Mouse (Mus musculus): Measurements from ENCODE around the gene Oas2. TPM values are rescaled to one million over a fixed set of nuclear protein-coding genes. Genes with fewer than 3 reads are reported as not detected.

The Oas2 gene
- 0.16 and 0.26 TPM in 2 replicates for polyA plus RNA-seq (2021; fragmentation: Nextera tagmentation)
- long read RNA-seq, experiment 1, result 0 reads
- long read RNA-seq, experiment 2, partial matches to known transcripts, result 0 of 2 reads
- long read RNA-seq, experiment 2, other reads (novel, unspliced or antisense), result 2 of 2 reads

DNA sequence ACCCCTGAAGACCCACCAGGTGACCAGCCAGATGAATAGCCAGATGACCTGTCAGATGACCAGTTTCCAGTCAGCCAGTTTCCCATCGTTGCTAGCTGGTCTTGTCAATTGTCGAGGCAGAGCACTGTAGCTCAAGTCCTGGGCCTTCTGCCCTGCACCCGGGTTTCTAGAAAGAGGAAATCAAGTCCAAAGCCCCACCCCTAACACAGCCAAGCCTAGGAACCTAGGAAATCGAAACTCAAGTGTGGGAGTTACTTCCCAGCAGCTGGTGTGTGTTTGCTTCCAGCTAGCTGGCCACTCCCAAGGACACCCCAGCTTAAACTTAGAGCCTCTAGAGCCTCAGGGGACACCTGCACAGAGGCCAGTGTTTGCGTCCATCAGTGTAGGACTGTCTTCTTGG, at the start of gene Oas2:
Gene Oas2 (minus strand): TSS at position 166 of the 400 bp plus-strand sequence.

DNA sequence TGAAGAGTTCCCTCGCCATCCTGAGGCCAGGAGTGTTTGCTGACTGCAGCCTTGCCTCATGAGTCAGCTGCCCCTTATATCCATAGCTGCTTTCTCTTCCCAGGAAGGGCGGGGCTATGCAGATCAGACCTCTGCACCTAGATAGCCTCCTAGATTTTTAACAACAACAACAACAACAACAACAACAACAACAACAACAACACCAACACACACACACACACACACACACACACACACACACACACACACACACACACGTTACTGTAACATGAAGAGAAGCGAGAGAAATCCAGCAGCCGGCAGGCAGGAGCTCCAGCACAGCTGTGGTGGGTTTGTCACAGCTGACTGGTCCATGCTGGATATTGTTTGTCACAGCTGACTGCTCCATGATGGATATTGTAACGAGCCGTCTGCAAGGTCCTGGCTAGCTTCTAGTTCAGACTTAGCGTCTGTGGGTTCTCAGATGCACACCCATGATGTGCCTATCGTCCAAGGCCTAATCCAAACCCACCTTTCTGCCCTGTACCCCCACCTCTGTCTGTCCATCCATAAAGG, 45.9 kb upstream of the Oas2 start, which contains the start of gene Oas1e:
Gene Oas1e (minus strand): TSS at position 51 of the 555 bp plus-strand sequence.

DNA sequence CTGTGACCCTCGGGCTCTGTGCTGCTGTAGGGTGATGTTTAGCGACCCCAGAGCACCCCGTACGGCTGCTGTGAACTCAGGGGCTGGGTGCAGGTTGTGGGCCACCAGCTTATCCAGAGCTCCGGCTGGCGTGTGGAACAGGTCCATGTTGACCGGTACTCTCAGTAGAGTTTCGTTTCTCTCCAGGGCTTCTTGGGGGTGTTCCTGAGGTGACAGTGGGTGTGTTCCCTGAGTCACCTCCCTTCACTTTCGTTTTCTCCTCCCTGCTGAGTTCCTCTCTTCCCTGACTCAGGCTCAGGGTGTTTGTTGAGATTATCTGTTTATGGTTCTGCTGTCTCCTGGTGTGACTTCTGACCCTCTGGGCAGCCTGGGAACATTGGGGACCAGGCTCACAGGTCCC, 27.8 kb upstream of the Oas2 start, which contains the start of gene Oas3:
Gene Oas3 (minus strand): TSS at position 184 of the 400 bp plus-strand sequence.

GRCm38 (mm10) chr5:120711827-120712226, 37.8 kb downstream of the Oas2 start, which contains the start of gene Dtx1:
Gene Dtx1, minus strand, starts transcription at chr5:120711927.

Other genes with a start within 250 kb of the Oas2 start
- gene Plbd2, start 246.2 kb downstream of the Oas2 start, polyA plus RNA-seq (2021; fragmentation: Nextera tagmentation), result 16.2 and 17.2 TPM in 2 replicates
- gene Slc8b1, start 238.7 kb downstream of the Oas2 start, polyA plus RNA-seq (2021; fragmentation: Nextera tagmentation), result 4.0 and 6.6 TPM in 2 replicates
- 20.8 and 21.8 TPM in 2 replicates for gene Tpcn1, start 161.2 kb downstream of the Oas2 start, polyA plus RNA-seq (2021; fragmentation: Nextera tagmentation)
- gene Iqcd, start 160.8 kb downstream of the Oas2 start, polyA plus RNA-seq (2021; fragmentation: Nextera tagmentation), result 0.94 and 1.9 TPM in 2 replicates
- gene Rita1, start 137.3 kb downstream of the Oas2 start, polyA plus RNA-seq (2021; fragmentation: Nextera tagmentation), result 17.6 and 21.9 TPM in 2 replicates
- gene Ddx54, start 137.1 kb downstream of the Oas2 start, polyA plus RNA-seq (2021; fragmentation: Nextera tagmentation), result 18.5 and 19.4 TPM in 2 replicates
- gene Cfap73, start 115.6 kb downstream of the Oas2 start, polyA plus RNA-seq (2021; fragmentation: Nextera tagmentation), result 0.36 and 0.54 TPM in 2 replicates
- 48.3 and 57.1 TPM in 2 replicates for gene Rasal1, start 101.0 kb downstream of the Oas2 start, polyA plus RNA-seq (2021; fragmentation: Nextera tagmentation)
- 16.9 and 20.6 TPM in 2 replicates for gene Dtx1, start 37.9 kb downstream of the Oas2 start, polyA plus RNA-seq (2021; fragmentation: Nextera tagmentation)
- 0.05 and 0.08 TPM in 2 replicates for gene Oas3, start 27.8 kb upstream of the Oas2 start, polyA plus RNA-seq (2021; fragmentation: Nextera tagmentation)
- not detected in 2 replicates for gene Oas1e, start 45.7 kb upstream of the Oas2 start, polyA plus RNA-seq (2021; fragmentation: Nextera tagmentation)
- gene Oas1c, start 62.7 kb upstream of the Oas2 start, polyA plus RNA-seq (2021; fragmentation: Nextera tagmentation), result 0.23 and 0.43 TPM in 2 replicates
- gene Oas1f, start 97.5 kb upstream of the Oas2 start, polyA plus RNA-seq (2021; fragmentation: Nextera tagmentation), result not detected in 2 replicates
- not detected in 2 replicates for gene Oas1h, start 111.6 kb upstream of the Oas2 start, polyA plus RNA-seq (2021; fragmentation: Nextera tagmentation)
- 0.15 TPM in 1 of 2 replicates, not detected in the other for gene Oas1g, start 137.8 kb upstream of the Oas2 start, polyA plus RNA-seq (2021; fragmentation: Nextera tagmentation)
- 1.0 and 1.4 TPM in 2 replicates for gene Oas1a, start 157.7 kb upstream of the Oas2 start, polyA plus RNA-seq (2021; fragmentation: Nextera tagmentation)
- gene Oas1d, start 164.7 kb upstream of the Oas2 start, polyA plus RNA-seq (2021; fragmentation: Nextera tagmentation), result not detected in 2 replicates

Data from layer of hippocampus, adult 6 months (tissue).